Mouse (Mus musculus): ENCODE results near the gene Stard10.

GRCm38 (mm10) chr7:101355551-101356100 lies 38.7 kb downstream of the Stard10 start:
- TF ChIP-seq CTCF (IDR thresholded peaks at IDR 0.05; ENCODE audit: low read depth, low read length) (no peak), POLR2A (IDR thresholded peaks at IDR 0.05; ENCODE audit: extremely low read depth, insufficient read depth, low read length) (no peak)

All from liver, adult 2 months (tissue).